Mouse (Mus musculus) liver, embryonic 16.5 days (tissue): ENCODE measurements around the gene Ache. TPM values are rescaled to one million over a fixed set of nuclear protein-coding genes. Genes with fewer than 3 reads are reported as not detected.
A peak's percentile ranks its signal among the peaks of the same experiment; 100 is the strongest.

Source experiments
- ATAC-seq: fragments of 200-750 bp; cut with Nextera tagmentation; 2 replicates; pipeline ENCODE4 v1.8.0; 2017; ENCODE audit warnings: low read depth, mild to moderate bottlenecking, moderate number of reproducible peaks, moderate library complexity
- H3K27ac ChIP-seq: fragments of 300-500 bp; sonication (generic); 2 replicates; pipeline ENCODE4 v1.5.1; 2014; ENCODE audit warnings: mild to moderate bottlenecking, low read length
- H3K27me3 ChIP-seq: fragments of 300-500 bp; sonication (generic); 2 replicates; pipeline ENCODE4 v1.6.1; 2014; ENCODE audit warnings: low read depth, low read length, mixed read lengths; ENCODE audit not compliant: control insufficient read depth, insufficient read depth
- H3K36me3 ChIP-seq: fragments of 300-500 bp; sonication (generic); 2 replicates; pipeline ENCODE4 v1.6.1; 2014; ENCODE audit warnings: mild to moderate bottlenecking; ENCODE audit not compliant: control insufficient read depth, insufficient read depth
- H3K4me1 ChIP-seq: fragments of 300-500 bp; sonication (generic); 2 replicates; pipeline ENCODE4 v1.6.1; 2014; ENCODE audit warnings: low read depth, low read length, mixed read lengths; ENCODE audit not compliant: control insufficient read depth
- H3K4me2 ChIP-seq: fragments of 300-500 bp; sonication (generic); 2 replicates; pipeline ENCODE4 v1.6.1; 2014; ENCODE audit warnings: low read depth, low read length, mixed read lengths
- H3K4me3 ChIP-seq: fragments of 300-500 bp; sonication (generic); 2 replicates; pipeline ENCODE4 v1.5.1; 2014; ENCODE audit warnings: low read depth, mild to moderate bottlenecking, low read length
- H3K9ac ChIP-seq: fragments of 300-500 bp; sonication (generic); 2 replicates; pipeline ENCODE4 v1.6.1; 2014; ENCODE audit warnings: low read depth, low read length
- H3K9me3 ChIP-seq: fragments of 300-500 bp; sonication (generic); replicated peaks from 2 replicates; pipeline ENCODE4 v1.6.1; 2016; ENCODE audit warnings: low read length; ENCODE audit not compliant: control insufficient read depth
- WGBS: fragments of 180-500 bp; shearing (Covaris S2); extraction: QIAGEN DNeasy Blood & Tissue Kit; methylation state at CpG from one replicate; pipeline ENCODE4 v1.1.7; 2014; ENCODE audit not compliant: insufficient replicate concordance; 5-methylcytosine and 5-hydroxymethylcytosine counted together
- polyA plus RNA-seq: library from polyadenylated mRNA; unstranded; fragments of >200 nt; fragmentation: Nextera tagmentation; extraction: Ambion mirVana; gene quantifications from 2 replicates; pipeline ENCODE4 v1.2.1, GENCODE M21; 2015

Gene Ache
- polyA plus RNA-seq, 1 experiment from 2014 or later: 18.6 TPM

DNA sequence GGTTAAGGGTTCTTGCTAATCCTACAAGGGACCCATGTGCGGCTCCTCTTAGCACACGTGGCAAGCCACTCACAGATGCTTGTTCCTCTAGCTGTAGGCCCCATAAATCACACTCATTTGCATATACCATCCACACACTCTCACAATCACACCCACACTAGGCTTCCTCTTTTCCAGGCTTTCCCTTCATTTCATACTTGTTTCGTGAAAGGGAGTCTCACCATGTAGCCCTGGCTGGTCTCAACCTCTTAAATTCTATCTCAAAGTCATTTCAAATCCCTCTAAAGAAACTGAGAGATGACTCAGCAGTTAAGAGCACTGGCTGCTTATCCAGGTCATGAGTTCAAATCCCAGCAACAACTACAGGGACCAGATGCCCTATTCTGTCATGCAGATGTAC lies 18.5 kb downstream of the Ache start:
- Histone ChIP-seq H3K9me3 (no peaks in the 10 kb centered on the region), H3K4me3 (peak overlapping the region; percentile 93), H3K4me1 (peaks cover 32% of the 10 kb centered on the region), H3K9ac (peak overlapping the region; percentile 35; the same call in 1 of the 2 replicates), H3K27me3 (no peaks in the 10 kb centered on the region), H3K27ac (no peak overlapping the region), H3K36me3 (peaks cover 41% of the 10 kb centered on the region), H3K4me2 (peak overlapping the region; percentile 74)
- no peak for ATAC-seq
- 31% methylated on average over 3 of the region's 3 CpGs for WGBS

DNA sequence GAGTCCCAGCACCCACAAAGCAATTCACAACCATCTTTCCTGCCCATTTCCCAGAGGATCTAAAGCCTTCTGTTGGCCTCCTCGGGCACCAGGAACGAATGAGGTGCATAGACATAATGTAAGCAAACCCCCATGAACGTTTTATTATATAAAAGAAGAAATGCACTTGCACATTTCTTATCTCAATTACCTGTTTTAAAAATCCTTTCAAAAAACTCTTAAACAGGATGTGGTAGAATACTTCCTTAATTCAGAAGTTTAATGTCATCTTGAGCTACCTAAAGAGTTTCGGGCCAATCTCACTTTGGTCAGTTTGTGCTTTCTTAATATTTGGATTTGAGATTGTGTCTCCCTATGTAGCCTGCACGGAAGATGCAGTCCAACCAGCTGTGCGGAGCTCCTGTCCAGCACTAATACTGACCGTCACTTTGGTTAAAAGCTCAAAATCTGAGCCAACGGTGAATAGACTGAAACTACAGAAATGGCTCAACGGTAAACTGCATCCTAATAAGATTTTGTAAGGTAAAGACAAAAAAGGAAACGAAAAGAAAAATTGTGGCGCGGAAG lies 19.2 kb downstream of the Ache start:
- Histone ChIP-seq H3K36me3 (peaks cover 35% of the 10 kb centered on the region), H3K4me2 (peak overlapping the region; percentile 74), H3K9ac (peak overlapping the region; percentile 95), H3K27ac (peak overlapping the region; percentile 91), H3K4me3 (peak overlapping the region; percentile 93), H3K9me3 (no peaks in the 10 kb centered on the region), H3K4me1 (peaks cover 32% of the 10 kb centered on the region), H3K27me3 (no peaks in the 10 kb centered on the region)
- 4% methylated on average over 12 of the region's 12 CpGs for WGBS
- ATAC-seq: no peak

DNA sequence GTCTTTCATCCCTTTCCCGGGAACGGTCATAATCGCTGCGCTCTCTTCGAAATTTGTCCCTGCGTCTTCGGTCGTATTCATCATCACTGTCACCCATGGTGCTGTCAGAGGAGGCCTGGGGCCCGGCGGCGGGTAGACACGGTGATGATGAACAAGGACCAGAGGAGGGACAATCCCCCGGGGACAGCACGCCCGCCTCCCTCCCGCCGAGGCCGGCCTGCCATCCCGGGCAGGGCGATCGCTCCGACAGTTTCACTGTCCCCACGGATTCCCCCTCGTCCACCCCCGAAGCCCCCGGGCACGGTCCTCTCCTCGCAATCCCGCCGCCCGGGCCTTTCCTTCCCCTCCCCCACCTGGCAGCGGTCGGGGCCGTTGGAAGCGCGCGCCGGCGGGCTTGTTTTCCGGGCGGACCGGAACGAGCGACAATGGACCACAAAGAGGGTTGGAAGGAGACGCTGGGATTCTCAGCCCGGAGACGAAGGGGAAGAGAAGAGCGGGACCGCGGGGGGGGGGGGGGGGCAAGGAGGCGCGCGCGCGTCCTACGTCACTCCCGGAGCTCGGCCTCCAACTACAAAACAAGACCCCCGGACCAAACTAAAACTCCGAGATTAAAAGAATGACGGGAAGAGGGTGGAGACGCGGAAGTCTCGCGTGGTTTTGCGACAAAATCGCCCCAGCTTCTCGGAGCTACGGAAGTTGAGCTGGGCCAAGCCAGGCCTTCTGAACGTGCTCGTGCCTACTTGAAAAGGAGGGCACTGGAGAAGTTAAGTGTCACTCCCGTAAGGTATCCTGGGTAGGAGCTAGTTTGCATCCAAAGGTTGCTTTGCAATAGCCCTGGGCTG lies 20.0 kb downstream of the Ache start, which contains the start of gene Srrt:
Gene Srrt, minus strand, starts transcription at position 604 of the 842 bp plus-strand sequence.
- Histone ChIP-seq H3K27ac (peak within 1 kb of the TSS; percentile 91), H3K9ac (peak within 1 kb of the TSS; percentile 95), H3K9me3 (no peaks in the 10 kb centered on the region), H3K4me1 (peaks cover 32% of the 10 kb centered on the region), H3K36me3 (peaks cover 28% of the 10 kb centered on the region), H3K27me3 (no peaks in the 10 kb centered on the region), H3K4me3 (peak within 1 kb of the TSS; percentile 93), H3K4me2 (peak within 1 kb of the TSS; percentile 74)
- ATAC-seq: peak; percentile 85
- under 1% methylated on average over 69 of the region's 72 CpGs for WGBS

DNA sequence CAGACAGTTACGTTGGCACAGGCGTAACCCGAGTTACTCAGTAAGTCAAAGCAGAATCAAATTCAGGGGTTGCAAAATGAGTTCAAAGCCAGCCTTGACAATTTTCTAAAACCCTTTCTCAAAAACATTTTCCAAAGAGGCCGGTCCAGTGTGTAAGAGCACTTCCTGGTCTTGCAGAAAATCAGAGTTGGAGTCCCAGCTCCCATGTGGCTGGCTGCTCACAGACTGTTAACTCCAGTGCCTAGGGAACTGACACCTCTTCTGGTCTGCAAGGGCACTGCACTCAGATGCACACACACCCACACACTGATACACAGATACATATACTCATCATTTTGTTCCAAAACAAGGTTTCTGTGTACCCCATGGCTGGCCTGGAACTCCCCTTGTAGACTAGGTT lies 21.0 kb downstream of the Ache start:
- peak overlapping the region; percentile 74; the same call in 1 of the 2 replicates for H3K4me2 ChIP-seq
- H3K9ac ChIP-seq: no peak overlapping the region; the same call in 1 of the 2 replicates
- no peaks in the 10 kb centered on the region for H3K27me3 ChIP-seq
- 88% methylated on average over 4 of the region's 4 CpGs for WGBS
- peak overlapping the region; percentile 91 for H3K27ac ChIP-seq
- no peaks in the 10 kb centered on the region for H3K9me3 ChIP-seq
- ATAC-seq: no peak
- peaks cover 38% of the 10 kb centered on the region for H3K4me1 ChIP-seq
- H3K4me3 ChIP-seq: peak overlapping the region; percentile 93
- peaks cover 17% of the 10 kb centered on the region for H3K36me3 ChIP-seq

DNA sequence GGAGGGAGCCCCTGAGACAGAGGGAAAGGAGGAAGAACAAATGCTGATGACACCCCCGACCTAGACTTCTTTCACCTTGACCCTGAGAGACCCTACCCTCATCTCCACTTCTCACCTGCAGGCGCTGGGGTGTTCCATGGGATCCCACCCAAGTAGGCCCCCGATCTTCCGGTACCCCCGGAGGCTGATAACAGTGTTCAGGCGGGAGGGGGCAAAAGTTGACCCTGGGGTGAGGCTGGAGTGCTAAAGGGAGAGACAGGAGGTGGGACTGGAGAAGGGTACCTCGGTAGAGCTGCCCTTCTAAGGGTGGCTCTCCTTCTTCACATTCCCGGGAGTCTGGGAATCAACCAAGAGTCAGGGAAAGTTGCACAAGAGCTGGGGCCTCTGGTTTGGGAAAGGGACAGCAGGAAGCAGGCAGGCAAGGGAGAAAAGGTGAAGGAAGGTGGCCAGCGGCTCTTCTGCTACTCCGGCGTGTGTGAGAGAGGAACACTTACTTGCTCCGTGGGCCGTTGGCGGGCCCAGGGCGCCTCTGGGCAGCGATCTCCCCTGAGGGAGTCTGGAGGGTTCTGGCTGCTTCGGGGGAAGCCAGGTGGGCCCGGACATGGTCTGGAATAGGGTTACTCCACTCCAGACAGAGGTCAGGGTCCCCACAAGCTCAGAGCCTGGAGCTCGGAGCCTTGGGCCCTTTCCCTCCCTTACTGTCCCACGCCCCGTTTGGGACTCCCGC lies 26.3 kb downstream of the Ache start:
- WGBS: 5% methylated on average over 22 of the region's 22 CpGs
- peaks cover 8% of the 10 kb centered on the region for H3K36me3 ChIP-seq
- peak overlapping the region; percentile 24; the same call in 1 of the 2 replicates for H3K27ac ChIP-seq
- peak; percentile 35; the same call in 1 of the 2 replicates for ATAC-seq
- no peaks in the 10 kb centered on the region for H3K9me3 ChIP-seq
- peak overlapping the region; percentile 73 for H3K4me2 ChIP-seq
- H3K4me1 ChIP-seq: peaks cover 22% of the 10 kb centered on the region
- peak overlapping the region; percentile 60 for H3K4me3 ChIP-seq
- no peaks in the 10 kb centered on the region for H3K27me3 ChIP-seq
- peak overlapping the region; percentile 63 for H3K9ac ChIP-seq

DNA sequence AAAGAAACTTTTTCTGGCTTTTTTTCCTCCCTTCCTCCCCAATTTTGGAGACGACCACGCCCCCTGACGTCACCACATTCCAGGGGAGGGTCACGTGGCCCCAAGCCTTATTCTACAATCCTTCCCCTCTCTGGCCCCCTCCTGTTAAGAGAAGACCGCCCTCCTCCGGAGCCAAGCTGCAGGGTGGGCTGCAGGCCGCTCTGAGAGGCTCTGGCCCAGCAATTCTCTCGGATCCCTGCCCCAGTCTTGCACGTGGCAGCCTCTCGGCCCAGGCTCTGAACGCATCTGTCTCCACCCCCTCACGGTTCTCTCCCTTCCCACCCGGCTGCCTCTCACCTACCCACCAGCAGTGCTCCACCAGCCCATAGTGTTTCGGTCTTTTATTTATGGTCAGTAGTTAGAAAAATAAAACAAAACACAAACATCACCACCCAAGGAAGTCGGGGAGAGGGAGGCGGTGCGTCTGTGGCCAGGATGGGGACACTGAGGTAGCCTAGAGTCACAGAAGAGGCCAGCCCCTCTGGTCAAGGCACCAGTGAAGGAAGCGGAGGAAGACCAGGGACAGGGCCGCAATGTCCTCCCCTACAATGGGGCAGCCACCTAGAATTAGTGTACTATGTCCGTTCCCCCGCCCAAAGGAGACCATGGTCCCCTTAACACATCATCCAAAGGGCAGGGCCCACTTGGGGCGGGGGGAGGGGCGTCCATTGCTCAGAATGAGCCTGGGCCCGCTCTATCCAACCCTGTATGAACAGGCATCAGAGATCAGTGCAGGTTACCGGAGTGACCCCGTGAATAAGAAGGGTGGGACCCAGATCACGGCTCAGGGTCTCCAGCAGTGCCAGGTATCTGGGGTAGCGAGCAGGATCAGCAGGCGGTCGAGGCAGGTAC lies 27.1 kb downstream of the Ache start, which contains the start of gene Trip6:
Gene Trip6, minus strand, starts transcription at position 212 of the 891 bp plus-strand sequence.
- WGBS: 34% methylated on average over 30 of the region's 30 CpGs
- Histone ChIP-seq H3K9me3 (no peaks in the 10 kb centered on the region), H3K27ac (peak within 1 kb of the TSS; percentile 24; the same call in 1 of the 2 replicates), H3K9ac (peak within 1 kb of the TSS; percentile 63), H3K4me1 (peaks cover 22% of the 10 kb centered on the region), H3K36me3 (peaks cover 3% of the 10 kb centered on the region; the same call in 1 of the 2 replicates), H3K4me2 (peak within 1 kb of the TSS; percentile 73), H3K4me3 (peak within 1 kb of the TSS; percentile 60), H3K27me3 (no peaks in the 10 kb centered on the region)
- peak; percentile 50 for ATAC-seq

DNA sequence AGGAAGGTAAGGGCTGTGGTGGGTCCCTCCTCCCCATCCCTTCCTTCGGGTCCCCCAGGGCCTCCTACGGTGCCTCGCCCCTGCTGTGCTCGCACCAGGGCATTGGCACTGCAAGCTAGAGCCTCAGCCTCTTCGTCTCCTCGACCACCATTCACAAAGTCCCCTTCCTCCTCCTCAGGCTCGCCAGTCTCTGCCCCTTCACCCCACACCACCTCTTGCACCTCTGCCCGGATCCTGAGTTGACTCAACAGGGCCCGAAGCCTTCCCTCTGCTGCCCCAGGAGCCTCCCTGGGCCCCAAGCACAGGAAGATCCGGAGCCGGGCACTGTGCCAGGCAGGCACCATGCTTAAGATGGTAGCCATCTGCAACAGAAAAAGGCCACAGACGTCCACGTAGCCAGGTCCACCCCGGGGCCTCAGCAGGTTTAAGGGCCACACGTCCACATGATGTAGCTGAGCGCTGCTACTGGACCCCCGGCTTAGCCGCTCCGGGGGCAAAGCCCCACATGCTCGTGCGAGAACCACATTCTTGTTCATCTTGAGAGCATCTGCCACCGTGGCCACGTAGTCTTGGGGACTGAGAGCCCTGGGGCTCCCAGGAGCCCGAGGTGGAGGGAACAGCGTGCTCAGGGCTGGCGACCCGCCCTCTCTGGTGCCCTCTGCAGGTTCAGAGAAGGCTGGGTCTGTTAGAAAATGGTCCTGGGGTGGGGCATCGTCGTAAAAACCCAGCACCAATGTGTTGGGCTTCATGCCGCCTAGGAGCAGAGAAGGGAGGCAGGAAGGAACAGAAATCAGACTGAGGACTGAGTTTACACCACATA lies 28.0 kb downstream of the Ache start:
- 48% methylated on average over 30 of the region's 30 CpGs for WGBS
- ATAC-seq: no peak
- Histone ChIP-seq H3K27me3 (no peaks in the 10 kb centered on the region), H3K4me3 (no peak overlapping the region), H3K36me3 (no peaks in the 10 kb centered on the region), H3K9me3 (no peaks in the 10 kb centered on the region), H3K4me2 (no peak overlapping the region), H3K4me1 (peaks cover 22% of the 10 kb centered on the region), H3K27ac (no peak overlapping the region), H3K9ac (no peak overlapping the region)
